Mouse (Mus musculus): ENCODE data around the gene Msrb3.

DNA sequence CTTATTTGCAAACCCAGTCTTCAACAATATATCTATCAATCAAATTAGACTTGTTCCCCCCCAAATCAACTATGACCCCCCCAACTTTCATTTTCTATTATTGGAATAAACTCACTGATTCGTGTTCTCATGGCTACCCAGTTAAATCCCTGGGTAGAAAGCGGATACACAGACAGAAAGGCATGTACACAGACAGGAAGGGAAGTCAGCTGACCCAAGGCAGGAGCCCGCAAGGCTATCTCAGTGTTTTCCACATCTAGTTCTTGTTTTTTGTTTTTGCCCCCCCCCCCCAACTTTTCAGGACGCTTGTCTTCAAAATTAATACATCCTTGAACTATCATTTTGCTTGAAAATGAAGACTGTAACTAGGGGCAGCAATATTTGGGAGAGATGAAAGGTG is 51.1 kb downstream of the Msrb3 start:
- TF ChIP-seq MXI1 (IDR thresholded peaks at IDR 0.05; ENCODE audit: low read depth, low read length): no peak
- TF ChIP-seq NELFE (IDR thresholded peaks at IDR 0.05; ENCODE audit: low read depth, low read length): no peak
- no peak for TF ChIP-seq CTCF (conservative IDR thresholded peaks at IDR 0.05 in 1 of 2, IDR thresholded peaks at IDR 0.05 in 1 of 2; ENCODE audit: low read depth in 2 of 2, low read length in 2 of 2)
- TF ChIP-seq SIN3A (IDR thresholded peaks at IDR 0.05; ENCODE audit: low read length): no peak
- TF ChIP-seq CHD2 (IDR thresholded peaks at IDR 0.05; ENCODE audit: low read length): no peak
- TF ChIP-seq POLR2A (IDR thresholded peaks at IDR 0.05; ENCODE audit: low read depth, low read length): no peak
